Mouse (Mus musculus) retina, postnatal 7 days (tissue): ENCODE results near the gene Fam184b.

Source experiments
- DNase-seq: peaks from one replicate; pipeline ENCODE4 v3.0.0-alpha.2; 2012; ENCODE audit warnings: low read depth, low spot score

Gene Fam184b

GRCm38 (mm10) chr5:45514599-45514998 is 124.8 kb downstream of the Fam184b start:
- no peak for DNase-seq

DNA sequence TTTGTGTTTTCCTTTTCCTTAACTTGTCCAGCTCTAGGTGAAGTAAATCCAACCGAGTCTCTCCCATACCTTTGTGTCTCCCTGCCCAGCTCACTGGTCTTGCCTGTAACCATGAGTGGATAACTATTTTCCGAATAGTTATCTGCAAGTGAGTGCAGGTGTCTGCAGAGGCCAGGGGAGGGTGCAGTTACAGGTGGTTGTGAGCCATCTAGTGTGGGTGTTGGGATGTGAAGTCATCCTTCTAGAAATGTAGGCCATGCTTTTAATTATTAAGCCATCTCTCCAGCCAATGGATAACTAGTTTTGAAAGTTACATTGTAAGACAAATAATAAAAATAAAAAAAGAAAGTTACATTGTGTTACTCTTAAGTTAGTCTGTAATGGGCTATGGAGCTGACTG is 125.9 kb downstream of the Fam184b start:
- no peak for DNase-seq

DNA sequence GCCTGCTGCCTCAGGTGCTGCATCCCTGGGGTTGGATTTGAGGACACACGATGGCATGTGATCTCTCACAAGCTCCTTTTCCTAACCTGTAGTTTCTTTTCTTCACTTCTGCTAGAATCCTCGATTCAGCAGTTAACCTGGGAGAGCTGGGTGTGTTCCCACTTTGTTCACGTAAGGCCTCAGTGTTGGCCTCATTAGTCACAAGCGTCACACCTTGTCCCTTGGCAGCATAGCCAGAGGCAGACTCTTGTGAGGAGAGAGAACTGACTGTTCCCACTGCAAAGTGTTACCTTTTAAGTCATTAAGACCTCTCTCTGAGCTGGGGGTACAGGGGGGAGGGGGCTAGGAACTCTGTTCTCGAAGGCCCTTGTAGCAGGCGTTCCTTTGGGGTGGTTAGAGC is 126.5 kb downstream of the Fam184b start:
- no peak for DNase-seq

GRCm38 (mm10) chr5:45510071-45510470 is 129.3 kb downstream of the Fam184b start:
- no peak for DNase-seq

GRCm38 (mm10) chr5:45497564-45497963 is 141.8 kb downstream of the Fam184b start:
- no peak for DNase-seq

DNA sequence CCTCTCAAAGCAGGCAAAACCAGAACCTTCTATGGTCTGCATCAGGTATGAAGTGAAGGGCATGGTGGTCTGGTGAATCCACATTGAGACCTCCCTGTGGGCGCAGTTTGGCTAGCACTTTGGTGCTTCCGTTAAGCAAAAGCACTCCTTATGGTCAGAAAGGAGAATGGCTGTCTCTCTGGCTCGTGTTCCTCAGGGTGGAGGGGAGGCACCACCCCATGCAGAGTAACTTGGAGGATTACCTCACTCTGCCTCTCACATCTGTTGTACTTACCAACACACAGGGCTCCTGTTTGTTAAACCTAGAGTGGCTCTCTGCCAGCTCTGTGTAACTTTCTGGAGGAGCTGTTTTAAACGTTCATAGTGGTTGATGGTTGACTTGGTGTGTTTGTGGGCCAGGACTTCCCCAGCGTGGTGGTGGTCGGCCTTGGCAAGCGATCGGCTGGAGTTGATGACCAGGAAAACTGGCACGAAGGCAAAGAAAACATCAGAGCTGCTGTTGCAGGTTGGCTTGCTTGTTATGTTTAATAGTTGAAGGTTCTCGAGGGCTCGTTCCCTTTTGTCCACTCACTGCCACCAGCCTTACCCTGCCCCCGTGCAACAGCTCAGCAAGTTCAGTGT is 142.4 kb downstream of the Fam184b start:
- no peak for DNase-seq

DNA sequence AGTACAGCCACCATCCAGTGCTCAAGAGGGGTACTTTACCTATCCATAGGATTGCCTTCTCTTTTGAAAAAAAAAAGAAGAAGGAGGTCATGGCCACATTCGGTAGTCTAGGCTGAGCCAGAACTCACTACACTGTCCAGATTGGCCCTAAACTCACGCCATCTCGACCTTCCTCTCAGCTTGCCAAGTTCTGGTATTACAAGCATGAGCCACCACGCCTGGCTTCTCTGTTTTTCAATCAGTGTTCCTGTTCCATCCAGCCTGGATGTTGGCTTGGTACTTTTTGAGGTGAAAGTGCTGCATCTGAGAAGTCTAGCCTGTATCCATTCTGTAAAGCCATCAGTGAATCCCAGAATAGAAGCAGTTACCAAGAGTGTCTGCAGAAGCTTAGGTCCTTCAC is 142.9 kb downstream of the Fam184b start:
- no peak for DNase-seq

GRCm38 (mm10) chr5:45496042-45496441 is 143.4 kb downstream of the Fam184b start:
- no peak for DNase-seq

- no peak for DNase-seq
Observed at GRCm38 (mm10) chr5:45495429-45495975, 143.9 kb downstream of the Fam184b start.

DNA sequence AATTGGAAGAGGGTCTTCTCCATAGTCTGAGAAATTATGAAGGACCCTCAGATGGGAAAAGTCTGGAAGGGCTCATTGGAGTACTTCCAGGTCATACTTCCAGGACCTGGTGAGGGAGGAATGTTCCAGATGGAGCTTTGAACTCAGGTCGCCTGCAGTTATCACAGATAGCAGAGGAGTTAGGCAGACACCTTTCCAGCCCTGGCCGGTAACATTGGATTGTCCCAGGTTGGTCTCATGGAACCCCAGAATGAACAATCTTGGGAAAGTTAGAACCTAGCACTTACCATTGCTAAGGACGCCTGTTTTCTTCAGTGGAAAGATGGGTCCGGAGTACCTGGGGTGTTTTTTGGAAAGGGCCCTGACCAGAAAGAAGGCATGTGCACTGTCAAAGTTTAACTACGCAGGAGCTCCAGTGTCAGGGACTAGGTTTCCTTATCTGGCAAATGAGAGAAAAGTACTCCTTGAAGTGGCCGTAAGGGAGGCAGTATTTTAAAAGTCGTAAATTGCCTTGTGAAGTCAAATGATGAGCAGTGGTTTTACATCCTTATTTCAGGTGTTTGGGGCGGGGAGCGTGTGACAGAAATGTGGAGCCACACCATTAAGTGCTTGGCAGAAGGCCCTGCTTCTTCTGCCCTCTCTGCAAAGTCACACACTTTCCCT is 145.2 kb downstream of the Fam184b start:
- DNase-seq, result no peak

GRCm38 (mm10) chr5:45493191-45494092 is 146.0 kb downstream of the Fam184b start, which contains the start of gene Lap3:
Gene Lap3 (plus strand): TSS chr5:45493374.
- DNase-seq, result peak; percentile 94

DNA sequence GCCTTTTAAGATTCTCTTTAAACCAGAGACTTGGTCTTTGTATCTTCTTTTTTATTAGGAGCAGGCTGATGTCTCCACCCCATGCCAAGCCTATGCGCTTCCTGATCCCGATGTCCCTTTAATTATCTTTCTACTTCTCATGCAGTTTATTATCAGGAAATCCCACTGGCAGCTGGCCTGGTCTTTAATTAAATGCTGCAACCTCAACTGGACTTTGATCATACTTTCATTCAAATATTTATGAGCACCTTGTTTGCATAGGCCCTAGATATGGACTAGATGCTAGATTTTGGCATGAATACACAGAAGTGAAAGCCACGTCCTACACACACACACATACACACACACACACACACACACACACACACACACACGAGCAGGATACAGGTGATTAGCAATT is 147.6 kb downstream of the Fam184b start:
- DNase-seq, result no peak

- DNase-seq, result no peak
Observed at GRCm38 (mm10) chr5:45483654-45484053, 155.8 kb downstream of the Fam184b start.

DNA sequence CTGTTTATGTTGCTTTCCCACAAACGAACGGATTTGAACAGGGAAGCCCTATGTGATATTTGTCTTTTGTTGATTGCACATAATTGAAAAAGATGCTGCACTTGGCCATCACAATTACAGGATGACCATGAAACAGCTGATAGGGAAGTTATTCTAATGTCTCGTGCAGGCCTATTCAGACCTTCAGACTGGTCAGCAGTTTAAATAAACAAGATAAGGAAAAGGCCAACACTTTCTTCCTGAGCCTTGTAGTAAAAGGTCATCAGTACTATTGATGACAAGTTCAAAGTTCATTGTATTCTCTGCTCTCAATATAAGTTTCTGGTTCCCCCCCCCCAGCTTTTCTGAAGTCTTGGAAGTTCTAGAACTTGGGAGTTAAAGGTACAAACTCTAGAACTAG is 156.8 kb downstream of the Fam184b start:
- DNase-seq, result no peak

- DNase-seq, result no peak
Observed at GRCm38 (mm10) chr5:45481125-45481524, 158.3 kb downstream of the Fam184b start.

- DNase-seq, result no peak
Observed at GRCm38 (mm10) chr5:45480066-45480465, 159.3 kb downstream of the Fam184b start.
